8 mouse cellular contexts compared by ENCODE assay signal in the genomic region with DNA sequence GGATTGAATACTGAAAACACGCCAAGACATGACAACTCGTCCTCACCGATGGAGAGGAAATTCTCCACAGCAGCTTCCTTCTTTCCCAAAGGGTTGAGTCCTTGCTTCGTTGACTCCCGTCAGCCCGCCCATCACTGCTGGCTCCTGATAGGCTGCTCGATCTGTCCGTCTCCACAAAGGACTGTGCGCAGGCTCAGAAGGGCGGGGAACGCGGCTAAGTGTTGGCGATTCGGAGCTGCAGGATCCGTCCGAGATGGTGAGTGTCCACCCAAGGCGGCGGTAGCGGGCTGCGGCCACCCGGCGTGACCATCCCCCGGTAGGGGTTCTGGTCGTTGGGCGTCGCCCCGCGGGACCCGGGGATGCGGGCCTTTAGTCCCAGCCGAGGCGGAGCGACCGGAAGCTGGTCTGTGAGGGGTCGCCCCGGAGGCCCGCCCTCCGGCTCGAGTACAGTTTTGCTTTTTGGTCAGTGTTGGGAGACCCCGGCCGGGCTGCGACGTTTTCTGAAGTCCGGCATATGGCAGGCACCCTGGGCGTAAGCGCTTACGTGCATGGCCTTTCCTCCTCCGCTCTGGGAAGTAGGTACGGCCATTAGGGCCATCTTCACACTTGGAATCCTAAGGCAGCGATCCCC. TPM values are rescaled to one million over a fixed set of nuclear protein-coding genes. Genes with fewer than 3 reads are reported as not detected.
DNase-seq lines count a peak whose midpoint lies in the region; ATAC-seq and TF ChIP-seq lines count a peak whose summit lies in the region.

A gene (plus strand): TSS at position 172 of the 631 bp plus-strand sequence.

- H3K4me3 ChIP-seq in embryonic facial prominence, embryonic 14.5 days (ENCODE audit: low read depth, low read length), result peak within 1 kb of the TSS; percentile 83
- H3K4me3 ChIP-seq in heart, adult 2 months, result peak within 1 kb of the TSS; percentile 68
- H3K4me3 ChIP-seq in limb, embryonic 13.5 days, result peak within 1 kb of the TSS; percentile 93
- peak within 1 kb of the TSS; percentile 88 for H3K4me3 ChIP-seq in midbrain, embryonic 16.5 days (ENCODE audit: low read depth, low read length)

- TF ChIP-seq CTCF in heart, adult 2 months (IDR thresholded peaks at IDR 0.05), result peak; percentile 46

- H3K9ac ChIP-seq in embryonic facial prominence, embryonic 14.5 days (ENCODE audit: low read depth, low read length), result peak within 1 kb of the TSS; percentile 89
- peak within 1 kb of the TSS; percentile 76 for H3K9ac ChIP-seq in heart, adult 2 months (ENCODE audit: low read depth, low read length)
- peak within 1 kb of the TSS; percentile 91 for H3K9ac ChIP-seq in limb, embryonic 13.5 days
- peak within 1 kb of the TSS; percentile 96 for H3K9ac ChIP-seq in midbrain, embryonic 16.5 days (ENCODE audit: low read depth, low read length)

- ATAC-seq in embryonic facial prominence, embryonic 14.5 days (ENCODE audit: low read depth), result peak; percentile 100
- peak; percentile 99 for ATAC-seq in limb, embryonic 13.5 days (ENCODE audit: low FRiP score, low read depth)
- peak; percentile 100 for ATAC-seq in midbrain, embryonic 16.5 days

- peak; percentile 99 for DNase-seq in 3T3-L1 (ENCODE audit: low read depth, low spot score)
- peak; percentile 97 to 98 for DNase-seq in adrenal gland, postnatal 4 days (ENCODE audit: low spot score in 2 of 2)
- peak; percentile 98 for DNase-seq in embryonic facial prominence, embryonic 14.5 days (ENCODE audit: low spot score)
- peak; percentile 99 to 100 for DNase-seq in heart, adult 2 months
- DNase-seq in kidney, adult 8-10 months, result peak; percentile 98 to 100
- peak; percentile 98 to 99 for DNase-seq in spleen, postnatal 10 days (ENCODE audit: low spot score in 2 of 2)

- TF ChIP-seq POLR2A in heart, adult 2 months (IDR thresholded peaks at IDR 0.05; ENCODE audit: insufficient read depth, low read depth, low read length), result peak; percentile 95

- intact Hi-C loops in heart, adult 2 months (cut with DNase I), result loop anchor here (2.0 kb wide), 1 partner anchor 38 kb away; no protein-coding TSS in a partner anchor

- H3K27me3 ChIP-seq in embryonic facial prominence, embryonic 14.5 days (replicated peaks; ENCODE audit: control insufficient read depth, insufficient read depth, low read length), result no peaks in the 10 kb centered on the region
- no peaks in the 10 kb centered on the region for H3K27me3 ChIP-seq in heart, adult 2 months (ENCODE audit: control insufficient read depth, insufficient read depth, low read length)
- no peaks in the 10 kb centered on the region for H3K27me3 ChIP-seq in limb, embryonic 13.5 days
- no peaks in the 10 kb centered on the region for H3K27me3 ChIP-seq in midbrain, embryonic 16.5 days (ENCODE audit: control insufficient read depth, insufficient read depth, low read depth, low read length)

- peak within 1 kb of the TSS; percentile 77 for H3K27ac ChIP-seq in embryonic facial prominence, embryonic 14.5 days (replicated peaks; ENCODE audit: low read depth, low read length)
- H3K27ac ChIP-seq in heart, adult 2 months, result peak within 1 kb of the TSS; percentile 98
- peak within 1 kb of the TSS; percentile 90 for H3K27ac ChIP-seq in limb, embryonic 13.5 days
- peak within 1 kb of the TSS; percentile 91 for H3K27ac ChIP-seq in midbrain, embryonic 16.5 days (ENCODE audit: low read length)

- peak within 1 kb of the TSS; percentile 83 for H3K4me2 ChIP-seq in embryonic facial prominence, embryonic 14.5 days (ENCODE audit: low read depth, low read length)
- H3K4me2 ChIP-seq in limb, embryonic 13.5 days (replicated peaks), result peak within 1 kb of the TSS; percentile 95
- peak within 1 kb of the TSS; percentile 98 for H3K4me2 ChIP-seq in midbrain, embryonic 16.5 days (ENCODE audit: low read length)

- no peaks in the 10 kb centered on the region for H3K9me3 ChIP-seq in embryonic facial prominence, embryonic 14.5 days (ENCODE audit: control insufficient read depth, low read length)
- H3K9me3 ChIP-seq in limb, embryonic 13.5 days, result no peaks in the 10 kb centered on the region
- no peaks in the 10 kb centered on the region for H3K9me3 ChIP-seq in midbrain, embryonic 16.5 days (replicated peaks; ENCODE audit: control insufficient read depth, low read length, poor library complexity, severe bottlenecking)

- peaks cover 11% of the 10 kb centered on the region for H3K4me1 ChIP-seq in embryonic facial prominence, embryonic 14.5 days (ENCODE audit: control insufficient read depth, insufficient read depth, low read length)
- H3K4me1 ChIP-seq in heart, adult 2 months (ENCODE audit: control insufficient read depth, insufficient read depth, low read length), result peaks cover 9% of the 10 kb centered on the region
- H3K4me1 ChIP-seq in limb, embryonic 13.5 days, result peaks cover 20% of the 10 kb centered on the region
- peaks cover 21% of the 10 kb centered on the region for H3K4me1 ChIP-seq in midbrain, embryonic 16.5 days (ENCODE audit: control insufficient read depth, insufficient read depth, low read length)

- WGBS in embryonic facial prominence, embryonic 14.5 days, result under 1% methylated on average over 39 of the region's 50 CpGs
- WGBS in heart, adult 2 months, result under 1% methylated on average over 48 of the region's 50 CpGs
- under 1% methylated on average over 50 of the region's 50 CpGs for WGBS in limb, embryonic 13.5 days
- WGBS in midbrain, embryonic 16.5 days, result under 1% methylated on average over 45 of the region's 50 CpGs

- TF ChIP-seq EP300 in heart, adult 2 months (IDR thresholded peaks at IDR 0.05; ENCODE audit: insufficient read depth, low read depth, low read length), result no peak

- H3K79me2 ChIP-seq in heart, adult 2 months (replicated peaks; ENCODE audit: control insufficient read depth, insufficient read depth, low read length), result peaks cover 3% of the 10 kb centered on the region; the same call in 1 of the 2 replicates

- no peaks in the 10 kb centered on the region for H3K36me3 ChIP-seq in embryonic facial prominence, embryonic 14.5 days (ENCODE audit: control insufficient read depth, insufficient read depth, low read length)
- peaks cover 2% of the 10 kb centered on the region; the same call in 1 of the 2 replicates for H3K36me3 ChIP-seq in heart, adult 2 months (ENCODE audit: control insufficient read depth, insufficient read depth, low read length)
- peaks cover 13% of the 10 kb centered on the region for H3K36me3 ChIP-seq in limb, embryonic 13.5 days
- H3K36me3 ChIP-seq in midbrain, embryonic 16.5 days (ENCODE audit: control insufficient read depth, insufficient read depth, low read length), result 0 out of 2 replicates have a peak, but pooled peaks cover 2% of the 10 kb centered on the region

RNA-seq across cellular contexts. Expression of the gene that starts here (rescaled TPM):
- total RNA-seq in adrenal gland, postnatal 4 days (2021), result 100 to 1,000 TPM; 275 to 283 TPM
- polyA plus RNA-seq in embryonic facial prominence, embryonic 14.5 days (2014; fragmentation: Nextera tagmentation; extraction: Ambion mirVana), result 453 and 460 TPM in 2 replicates
- 100 to 1,000 TPM; 163 to 165 TPM for total RNA-seq in heart, adult 2 months (2021)
- polyA plus RNA-seq in heart, adult 2 months (2012; rRNA removed), result 359 and 543 TPM in 2 replicates
- 484 and 488 TPM in 2 replicates for polyA plus RNA-seq in limb, embryonic 13.5 days (2015; fragmentation: Nextera tagmentation; extraction: Ambion mirVana)
- 679 and 729 TPM in 2 replicates for polyA plus RNA-seq in midbrain, embryonic 16.5 days (2015; fragmentation: Nextera tagmentation; extraction: Ambion mirVana)

Comparison
In these comparisons a context has a peak if more than half of its experiments do, and no peak if none do; other contexts are left out.
1. Peak in every context shown above with its lines: DNase-seq, ATAC-seq, H3K4me3 ChIP-seq and H3K27ac ChIP-seq.